Mouse (Mus musculus) embryonic facial prominence, embryonic 15.5 days (tissue): ENCODE measurements around the gene Mgat2. TPM values are rescaled to one million over a fixed set of nuclear protein-coding genes. Genes with fewer than 3 reads are reported as not detected.

ENCODE experiments used
- ATAC-seq: fragments of 200-750 bp; cut with Nextera tagmentation; 2 replicates; pipeline ENCODE4 v1.8.0; 2017; ENCODE audit warnings: low read depth, moderate TSS enrichment; ENCODE audit not compliant: insufficient number of reproducible peaks, low FRiP score, low TSS enrichment
- H3K27ac ChIP-seq: fragments of 300-500 bp; sonication (generic); replicated peaks from 2 replicates; pipeline ENCODE4 v1.5.1; 2015; ENCODE audit warnings: mild to moderate bottlenecking, inconsistent platforms
- H3K27me3 ChIP-seq: fragments of 300-500 bp; sonication (generic); 2 replicates; pipeline ENCODE4 v1.6.1; 2015; ENCODE audit warnings: inconsistent platforms
- H3K36me3 ChIP-seq: fragments of 300-500 bp; sonication (generic); 2 replicates; pipeline ENCODE4 v1.6.1; 2015; ENCODE audit warnings: mild to moderate bottlenecking, inconsistent platforms
- H3K4me1 ChIP-seq: fragments of 300-500 bp; sonication (generic); 2 replicates; pipeline ENCODE4 v1.6.1; 2015; ENCODE audit warnings: inconsistent platforms
- H3K4me2 ChIP-seq: fragments of 300-500 bp; sonication (generic); replicated peaks from 2 replicates; pipeline ENCODE4 v1.6.1; 2015; ENCODE audit warnings: mild to moderate bottlenecking, inconsistent platforms
- H3K4me3 ChIP-seq: fragments of 300-500 bp; sonication (generic); replicated peaks from 2 replicates; pipeline ENCODE4 v1.5.1; 2015; ENCODE audit warnings: mild to moderate bottlenecking, inconsistent platforms
- H3K9ac ChIP-seq: fragments of 300-500 bp; sonication (generic); 2 replicates; pipeline ENCODE4 v1.6.1; 2015; ENCODE audit warnings: inconsistent platforms
- H3K9me3 ChIP-seq: fragments of 300-500 bp; sonication (generic); replicated peaks from 2 replicates; pipeline ENCODE4 v1.6.1; 2016; ENCODE audit warnings: inconsistent platforms
- WGBS: fragments of 180-500 bp; shearing (Covaris S2); methylation state at CpG from one replicate; pipeline ENCODE4 v1.1.7; 2015; 5-methylcytosine and 5-hydroxymethylcytosine counted together
- polyA plus RNA-seq: library from polyadenylated mRNA; unstranded; fragments of >200 nt; fragmentation: Nextera tagmentation; extraction: Ambion mirVana; gene quantifications from 2 replicates; pipeline ENCODE4 v1.2.1, GENCODE M21; 2015

Gene Mgat2
- polyA plus RNA-seq, 1 experiment from 2014 or later = 57.5 TPM

DNA sequence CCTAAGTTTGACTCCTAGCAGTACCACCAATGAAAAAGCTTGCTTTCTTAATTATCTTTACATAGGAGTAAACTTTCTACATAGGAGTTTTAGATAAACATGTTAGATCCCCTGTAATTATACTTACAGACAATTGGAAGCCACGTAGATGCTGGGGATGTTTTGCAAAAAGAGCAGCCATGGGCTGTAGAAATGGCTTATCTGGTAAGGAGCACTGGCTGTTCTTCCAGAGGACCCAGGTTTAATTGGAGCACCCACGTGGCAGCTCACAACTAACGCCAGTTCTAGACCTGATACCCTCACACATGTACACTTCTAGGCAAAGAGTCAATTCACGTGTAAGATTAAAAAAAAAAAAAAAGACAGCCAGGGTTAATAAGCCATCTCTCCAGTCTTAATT is 2.2 kb upstream of the Mgat2 start:
- peaks cover 16% of the 10 kb centered on the region for H3K4me1 ChIP-seq
- 83% methylated on average over 4 of the region's 4 CpGs for WGBS
- ATAC-seq = no peak
- no peak overlapping the region for H3K27ac ChIP-seq
- no peaks in the 10 kb centered on the region for H3K27me3 ChIP-seq
- no peak overlapping the region for H3K9ac ChIP-seq
- no peak overlapping the region for H3K4me2 ChIP-seq
- H3K9me3 ChIP-seq = no peaks in the 10 kb centered on the region
- no peak overlapping the region for H3K4me3 ChIP-seq
- H3K36me3 ChIP-seq = peaks cover 11% of the 10 kb centered on the region

GRCm38 (mm10) chr12:69184342-69185295 is 662 bp downstream of the Mgat2 start:
- Histone ChIP-seq H3K4me2 (peak overlapping the region; percentile 90), H3K9me3 (no peaks in the 10 kb centered on the region), H3K27me3 (no peaks in the 10 kb centered on the region), H3K4me3 (peak overlapping the region; percentile 90), H3K36me3 (peaks cover 15% of the 10 kb centered on the region), H3K9ac (peak overlapping the region; percentile 82), H3K27ac (peak overlapping the region; percentile 91), H3K4me1 (peaks cover 23% of the 10 kb centered on the region)
- WGBS = 1% methylated on average over 79 of the region's 86 CpGs
- ATAC-seq = peak; percentile 58

DNA sequence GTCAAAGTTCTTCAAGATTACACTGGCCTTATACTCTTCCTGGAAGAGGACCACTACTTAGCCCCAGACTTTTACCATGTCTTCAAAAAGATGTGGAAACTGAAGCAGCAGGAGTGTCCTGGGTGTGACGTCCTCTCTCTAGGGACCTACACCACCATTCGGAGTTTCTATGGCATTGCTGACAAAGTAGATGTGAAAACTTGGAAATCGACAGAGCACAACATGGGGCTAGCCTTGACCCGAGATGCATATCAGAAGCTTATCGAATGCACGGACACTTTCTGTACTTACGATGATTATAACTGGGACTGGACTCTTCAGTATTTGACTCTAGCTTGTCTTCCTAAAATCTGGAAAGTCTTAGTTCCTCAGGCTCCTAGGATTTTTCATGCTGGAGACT is 1.4 kb downstream of the Mgat2 start:
- Histone ChIP-seq H3K4me1 (peaks cover 23% of the 10 kb centered on the region), H3K27me3 (no peaks in the 10 kb centered on the region), H3K4me3 (peak overlapping the region; percentile 90), H3K36me3 (peaks cover 23% of the 10 kb centered on the region), H3K27ac (no peak overlapping the region), H3K9ac (no peak overlapping the region), H3K4me2 (peak overlapping the region; percentile 90), H3K9me3 (no peaks in the 10 kb centered on the region)
- ATAC-seq = no peak
- WGBS = 69% methylated on average over 7 of the region's 7 CpGs

DNA sequence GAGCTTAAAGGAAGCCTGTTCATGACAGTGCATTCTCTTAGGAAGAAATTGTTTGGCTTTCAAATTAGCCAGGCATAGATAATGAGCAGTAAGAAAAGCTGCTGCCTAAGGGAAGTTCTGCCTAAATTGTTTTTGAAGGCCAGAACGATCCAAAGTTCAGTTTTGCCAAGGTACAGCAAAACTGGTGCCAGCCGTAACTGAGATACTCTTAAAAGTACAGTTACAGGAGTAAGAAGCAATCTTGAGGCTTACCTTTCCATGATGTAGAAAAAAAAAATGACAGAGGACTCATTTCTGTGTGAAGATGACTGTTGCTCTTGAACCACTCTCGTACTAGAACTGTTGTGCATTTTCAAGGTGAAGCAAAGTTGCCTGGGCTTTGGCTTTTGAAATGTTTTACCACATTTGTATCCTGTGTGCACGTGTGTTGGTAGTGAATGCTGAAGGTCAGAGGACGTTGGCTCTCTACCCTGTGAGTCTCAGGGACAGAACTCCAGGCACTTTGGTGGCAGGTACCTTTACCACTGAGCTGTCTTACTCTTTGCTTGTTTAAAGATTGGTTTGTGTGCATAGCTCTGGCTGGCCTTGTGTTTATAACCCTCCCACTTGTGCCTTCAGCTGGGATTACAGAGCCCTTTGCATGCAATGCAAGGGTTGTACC is 3.0 kb downstream of the Mgat2 start:
- Histone ChIP-seq H3K36me3 (peaks cover 24% of the 10 kb centered on the region), H3K27me3 (no peaks in the 10 kb centered on the region), H3K4me1 (peaks cover 23% of the 10 kb centered on the region), H3K4me2 (no peak overlapping the region), H3K9ac (no peak overlapping the region), H3K27ac (no peak overlapping the region), H3K4me3 (no peak overlapping the region), H3K9me3 (no peaks in the 10 kb centered on the region)
- 62% methylated on average over 5 of the region's 5 CpGs for WGBS
- ATAC-seq = no peak

DNA sequence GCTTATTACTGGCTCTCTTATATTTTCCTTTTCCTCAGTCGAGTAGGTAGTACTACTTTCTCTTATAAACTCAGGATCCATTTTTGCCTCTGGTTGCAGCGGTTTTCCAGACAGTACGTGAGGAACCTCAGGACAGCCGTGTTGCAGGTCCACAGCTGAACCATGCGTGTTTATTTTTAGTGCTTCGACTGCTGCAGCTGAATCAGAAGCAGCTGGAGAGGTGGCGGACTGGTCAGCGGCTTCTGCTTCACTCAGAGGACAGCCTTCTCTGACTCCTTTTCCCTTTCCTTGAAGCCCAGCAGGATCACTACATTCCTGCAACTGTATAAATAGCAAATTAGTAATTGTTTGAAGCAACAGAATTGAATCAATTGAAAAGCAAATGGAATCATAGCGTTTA is 6.1 kb downstream of the Mgat2 start:
- Histone ChIP-seq H3K4me3 (no peak overlapping the region), H3K27ac (no peak overlapping the region), H3K36me3 (peaks cover 21% of the 10 kb centered on the region; the same call in 1 of the 2 replicates), H3K27me3 (no peaks in the 10 kb centered on the region), H3K9me3 (no peaks in the 10 kb centered on the region), H3K9ac (no peak overlapping the region), H3K4me1 (peaks cover 17% of the 10 kb centered on the region), H3K4me2 (no peak overlapping the region)
- ATAC-seq = no peak
- WGBS = 86% methylated on average over 9 of the region's 9 CpGs

DNA sequence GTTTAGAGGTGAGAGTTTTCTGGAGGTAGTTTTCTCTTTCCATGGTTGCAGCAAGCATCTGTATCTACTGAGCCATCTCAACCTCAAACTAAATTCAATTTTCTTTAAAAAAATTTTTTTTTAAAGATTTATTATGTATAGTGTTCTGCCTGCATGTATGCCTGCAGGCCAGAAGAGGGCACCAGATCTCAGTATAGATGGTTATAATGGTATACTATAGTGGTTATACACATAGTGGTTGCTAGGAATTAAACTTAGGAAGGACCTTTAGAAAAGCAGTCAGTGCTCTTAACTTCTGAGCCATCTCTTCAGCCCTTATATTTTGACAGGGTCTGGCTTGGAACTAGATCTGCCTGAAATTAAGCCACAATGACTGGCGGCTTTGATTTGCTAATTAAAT is 6.6 kb downstream of the Mgat2 start:
- H3K4me1 ChIP-seq = peaks cover 14% of the 10 kb centered on the region
- no peak for ATAC-seq
- WGBS = 90% methylated on average over 1 of the region's 1 CpGs
- H3K27me3 ChIP-seq = no peaks in the 10 kb centered on the region
- H3K9ac ChIP-seq = no peak overlapping the region
- H3K36me3 ChIP-seq = peaks cover 21% of the 10 kb centered on the region; the same call in 1 of the 2 replicates
- no peak overlapping the region for H3K4me3 ChIP-seq
- no peak overlapping the region for H3K4me2 ChIP-seq
- no peak overlapping the region for H3K27ac ChIP-seq
- H3K9me3 ChIP-seq = no peaks in the 10 kb centered on the region

DNA sequence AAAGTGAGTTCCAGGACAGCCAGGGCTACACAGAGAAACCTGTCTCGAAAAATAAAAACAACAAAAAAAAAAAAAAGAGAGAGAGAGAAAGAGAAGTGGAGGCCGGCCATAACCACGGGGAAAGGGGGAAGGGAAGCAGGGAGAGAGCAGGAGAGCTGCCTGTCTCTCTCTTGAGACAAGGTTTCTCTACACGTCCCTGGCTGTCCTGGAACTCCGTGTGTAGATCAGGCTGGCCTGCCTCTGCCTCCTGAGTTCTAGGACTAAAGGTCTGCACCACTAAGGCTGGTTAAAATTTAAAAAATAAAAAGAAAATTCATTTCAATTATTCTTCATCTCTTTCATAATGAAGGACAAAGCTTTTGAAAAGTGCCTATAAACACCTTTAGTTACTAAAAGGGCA is 7.4 kb downstream of the Mgat2 start:
- Histone ChIP-seq H3K4me1 (peaks cover 17% of the 10 kb centered on the region), H3K27me3 (no peaks in the 10 kb centered on the region), H3K36me3 (peaks cover 21% of the 10 kb centered on the region; the same call in 1 of the 2 replicates), H3K9ac (no peak overlapping the region), H3K27ac (no peak overlapping the region), H3K9me3 (no peaks in the 10 kb centered on the region), H3K4me3 (no peak overlapping the region), H3K4me2 (no peak overlapping the region)
- no peak for ATAC-seq
- WGBS = 86% methylated on average over 5 of the region's 5 CpGs

DNA sequence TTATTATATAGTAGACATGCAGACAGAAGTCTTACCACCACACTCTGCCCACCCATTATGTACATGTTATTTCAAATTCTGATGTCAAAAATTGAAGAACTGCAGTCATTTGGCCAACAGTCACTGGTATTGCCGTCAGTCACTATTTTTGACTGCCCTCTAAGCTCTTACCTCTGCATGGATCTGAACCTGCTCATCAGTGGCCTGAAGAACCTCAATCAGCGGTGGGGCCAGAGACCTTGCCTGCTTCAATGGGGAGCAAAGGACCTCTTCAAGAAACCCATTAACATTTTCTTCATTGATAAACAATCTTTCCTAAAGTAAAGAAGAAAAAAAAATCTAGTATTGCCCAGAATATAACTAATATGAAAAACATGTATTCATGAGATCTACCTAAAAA is 8.7 kb downstream of the Mgat2 start:
- no peak overlapping the region for H3K4me3 ChIP-seq
- H3K27ac ChIP-seq = no peak overlapping the region
- no peak for ATAC-seq
- WGBS = 88% methylated on average over 2 of the region's 2 CpGs
- no peaks in the 10 kb centered on the region for H3K27me3 ChIP-seq
- no peak overlapping the region for H3K4me2 ChIP-seq
- H3K9ac ChIP-seq = no peak overlapping the region
- H3K36me3 ChIP-seq = peaks cover 21% of the 10 kb centered on the region; the same call in 1 of the 2 replicates
- no peaks in the 10 kb centered on the region for H3K9me3 ChIP-seq
- H3K4me1 ChIP-seq = peaks cover 8% of the 10 kb centered on the region; the same call in 1 of the 2 replicates

- peak within 1 kb of the TSS; percentile 91 for H3K27ac ChIP-seq
- H3K27me3 ChIP-seq = no peaks in the 10 kb centered on the region
- peak; percentile 83 for ATAC-seq
- H3K9me3 ChIP-seq = no peaks in the 10 kb centered on the region
- H3K4me3 ChIP-seq = peak within 1 kb of the TSS; percentile 74
- H3K36me3 ChIP-seq = peaks cover 14% of the 10 kb centered on the region; the same call in 1 of the 2 replicates
- peaks cover 25% of the 10 kb centered on the region for H3K4me1 ChIP-seq
- H3K4me2 ChIP-seq = peak within 1 kb of the TSS; percentile 88
- peak within 1 kb of the TSS; percentile 79 for H3K9ac ChIP-seq
- under 1% methylated on average over 75 of the region's 75 CpGs for WGBS
Measured at GRCm38 (mm10) chr12:69196444-69197377, 12.8 kb downstream of the Mgat2 start, which contains the start of gene Gm49383. Gm49383 (minus strand) TSS chr12:69197104.

DNA sequence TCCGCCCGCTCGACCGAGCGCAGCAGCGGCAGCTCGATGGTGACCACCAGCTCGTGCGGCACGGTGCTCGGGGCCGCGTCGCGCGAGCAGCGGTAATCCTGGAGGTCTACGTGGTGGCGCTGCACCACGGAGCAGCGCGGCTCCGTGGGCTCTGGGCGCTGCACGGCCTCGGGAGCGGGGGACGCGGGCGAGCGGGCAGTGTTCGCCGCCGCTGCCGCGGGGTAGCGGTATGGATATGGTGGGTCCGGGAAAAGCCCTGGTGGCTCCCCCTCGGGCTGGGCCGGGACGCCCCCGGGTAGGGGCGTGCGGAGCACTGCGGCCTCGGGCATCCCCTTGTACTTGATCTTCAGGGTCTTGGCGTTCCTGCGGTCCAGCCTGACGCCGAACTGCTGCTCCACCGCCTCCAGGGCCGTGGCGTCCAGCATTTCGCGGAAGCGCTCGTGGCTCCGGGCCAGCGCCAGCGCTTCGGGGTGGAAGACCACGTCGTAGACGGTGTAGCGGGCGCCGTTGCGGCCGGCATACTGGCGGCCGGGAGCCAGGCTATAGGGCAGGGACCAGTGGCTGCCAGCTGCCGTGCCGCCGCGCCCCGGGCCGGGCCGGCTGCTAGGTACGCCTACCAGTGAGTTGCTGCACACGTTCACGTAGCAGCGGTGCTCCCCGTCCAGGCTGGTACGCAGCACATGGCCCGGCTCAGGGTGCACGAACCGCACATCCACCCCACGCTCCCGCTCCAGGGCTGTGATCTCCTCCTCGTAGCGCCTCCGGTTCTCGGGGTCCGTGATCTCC is 13.6 kb downstream of the Mgat2 start:
- H3K4me2 ChIP-seq = peak overlapping the region; percentile 88
- H3K36me3 ChIP-seq = peaks cover 21% of the 10 kb centered on the region; the same call in 1 of the 2 replicates
- H3K4me1 ChIP-seq = peaks cover 25% of the 10 kb centered on the region
- peak overlapping the region; percentile 91 for H3K27ac ChIP-seq
- under 1% methylated on average over 94 of the region's 94 CpGs for WGBS
- peak overlapping the region; percentile 79 for H3K9ac ChIP-seq
- H3K4me3 ChIP-seq = peak overlapping the region; percentile 74
- no peaks in the 10 kb centered on the region for H3K9me3 ChIP-seq
- ATAC-seq = peak; percentile 68
- no peaks in the 10 kb centered on the region for H3K27me3 ChIP-seq
